Mouse (Mus musculus) lung, embryonic 16.5 days (tissue): ENCODE measurements around the gene R3hdm2. TPM values are rescaled to one million over a fixed set of nuclear protein-coding genes. Genes with fewer than 3 reads are reported as not detected.

Experiments used
- ATAC-seq: fragments of 200-750 bp; cut with Nextera tagmentation; 2 replicates; pipeline ENCODE4 v1.8.0; 2017; ENCODE audit warnings: low read depth, mild to moderate bottlenecking, moderate library complexity
- H3K27ac ChIP-seq: fragments of 300-500 bp; sonication (generic); 2 replicates; pipeline ENCODE4 v1.5.1; 2014; ENCODE audit warnings: mild to moderate bottlenecking, control low read depth, low read length
- H3K27me3 ChIP-seq: fragments of 300-500 bp; sonication (generic); 2 replicates; pipeline ENCODE4 v1.6.1; 2014; ENCODE audit warnings: low read depth, low read length, mixed read lengths; ENCODE audit not compliant: control insufficient read depth, insufficient read depth
- H3K36me3 ChIP-seq: fragments of 300-500 bp; sonication (generic); 2 replicates; pipeline ENCODE4 v1.6.1; 2014; ENCODE audit warnings: low read length; ENCODE audit not compliant: control insufficient read depth, insufficient read depth
- H3K4me1 ChIP-seq: fragments of 300-500 bp; sonication (generic); replicated peaks from 2 replicates; pipeline ENCODE4 v1.6.1; 2014; ENCODE audit warnings: low read length, mixed read lengths; ENCODE audit not compliant: control insufficient read depth, insufficient read depth
- H3K4me2 ChIP-seq: fragments of 300-500 bp; sonication (generic); 2 replicates; pipeline ENCODE4 v1.6.1; 2014; ENCODE audit warnings: low read depth, low read length, control low read depth
- H3K4me3 ChIP-seq: fragments of 300-500 bp; sonication (generic); 2 replicates; pipeline ENCODE4 v1.5.1; 2014; ENCODE audit warnings: mild to moderate bottlenecking, low read length, control low read depth
- H3K9ac ChIP-seq: fragments of 300-500 bp; sonication (generic); 2 replicates; pipeline ENCODE4 v1.6.1; 2014; ENCODE audit warnings: low read length, control low read depth
- H3K9me3 ChIP-seq: fragments of 300-500 bp; sonication (generic); 2 replicates; pipeline ENCODE4 v1.6.1; 2016; ENCODE audit warnings: low read length; ENCODE audit not compliant: control insufficient read depth
- WGBS: fragments of 180-500 bp; shearing (Covaris S2); extraction: QIAGEN DNeasy Blood & Tissue Kit; methylation state at CpG from one replicate; pipeline ENCODE4 v1.1.7; 2014; 5-methylcytosine and 5-hydroxymethylcytosine counted together
- polyA plus RNA-seq: library from polyadenylated mRNA; unstranded; fragments of >200 nt; fragmentation: Nextera tagmentation; extraction: Ambion mirVana; gene quantifications from 2 replicates; pipeline ENCODE4 v1.2.1, GENCODE M21; 2015

R3hdm2 gene
- polyA plus RNA-seq, 1 experiment from 2014 or later, result 22.2 TPM

DNA sequence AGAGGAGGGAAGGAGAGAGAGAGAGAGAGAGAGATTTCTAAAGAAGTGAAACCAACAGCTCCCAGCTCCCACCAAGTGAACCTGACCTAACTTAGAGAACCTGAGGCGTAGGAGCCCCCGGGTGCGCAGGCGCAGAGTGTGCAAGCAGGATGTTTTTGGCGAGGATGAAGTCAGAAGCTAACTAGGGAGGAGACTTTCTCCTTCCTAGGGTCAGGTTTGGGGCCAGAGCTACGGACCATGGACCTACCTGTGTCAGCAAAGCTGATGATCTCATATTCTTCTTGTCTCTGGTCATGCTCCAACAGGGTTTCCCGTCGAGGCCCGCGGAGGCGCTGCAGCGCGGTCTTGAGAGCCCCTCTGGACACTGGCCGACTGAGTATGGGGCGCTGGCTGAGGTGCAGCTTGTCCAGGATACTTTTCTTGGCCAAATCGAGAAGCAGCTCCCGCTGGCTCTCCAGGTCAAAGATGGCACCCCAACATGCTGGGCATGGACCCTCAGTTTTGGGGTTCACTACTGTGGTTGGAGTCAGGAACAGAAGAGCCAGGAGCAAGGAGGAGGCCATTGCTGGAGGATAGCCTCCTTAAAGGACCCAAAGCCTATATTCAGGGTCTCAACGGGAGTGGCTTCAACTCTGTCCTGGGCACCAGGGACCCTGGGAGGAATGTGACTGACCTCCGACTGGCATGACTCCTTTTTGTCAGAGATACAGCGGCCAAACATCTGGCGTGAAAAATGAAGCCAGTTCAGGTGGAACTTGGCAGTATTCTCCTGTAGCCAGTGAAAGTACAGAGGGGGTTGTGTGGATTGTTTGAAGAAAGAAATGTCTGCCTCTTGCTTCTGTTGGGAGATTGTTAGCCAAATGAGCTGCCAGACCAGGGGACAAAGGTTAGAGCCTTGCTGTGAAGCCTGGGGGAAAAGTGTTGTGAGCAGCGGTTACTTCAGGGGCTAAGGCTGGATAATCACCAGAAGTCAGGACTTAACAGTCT, 10.0 kb upstream of the R3hdm2 start, which contains the start of gene Inhbc:
TSS of gene Inhbc (minus strand) at position 598 of the 987 bp plus-strand sequence.
- no peak within 1 kb of the TSS for H3K27ac ChIP-seq
- no peak within 1 kb of the TSS for H3K4me2 ChIP-seq
- H3K36me3 ChIP-seq, result no peaks in the 10 kb centered on the region
- no peak within 1 kb of the TSS for H3K9ac ChIP-seq
- no peaks in the 10 kb centered on the region for H3K4me1 ChIP-seq
- no peaks in the 10 kb centered on the region for H3K27me3 ChIP-seq
- H3K9me3 ChIP-seq, result no peaks in the 10 kb centered on the region
- WGBS, result 65% methylated on average over 22 of the region's 22 CpGs
- no peak within 1 kb of the TSS for H3K4me3 ChIP-seq
- ATAC-seq, result no peak

DNA sequence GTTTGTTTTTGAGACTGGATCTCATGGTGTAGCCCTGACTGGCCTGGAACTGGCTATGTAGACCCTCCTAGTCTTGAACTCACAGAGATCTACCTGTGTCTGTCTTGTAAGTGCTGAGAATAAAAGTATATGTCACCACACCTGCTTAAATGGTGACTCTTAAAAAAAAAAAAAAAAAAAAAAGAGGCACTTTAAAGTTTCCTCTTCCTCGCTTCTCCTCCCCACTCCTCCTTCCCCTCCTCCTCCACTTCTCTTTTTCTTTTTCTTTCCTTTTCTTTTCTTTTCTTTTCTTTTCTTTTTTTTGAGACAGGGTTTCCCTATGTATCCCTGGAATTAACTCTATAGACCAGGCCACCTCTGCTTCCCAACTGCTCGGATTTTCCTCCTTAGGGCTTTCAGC, 9.1 kb upstream of the R3hdm2 start:
- no peak for ATAC-seq
- Histone ChIP-seq H3K36me3 (no peaks in the 10 kb centered on the region), H3K4me1 (no peaks in the 10 kb centered on the region), H3K27me3 (no peaks in the 10 kb centered on the region), H3K9me3 (no peaks in the 10 kb centered on the region), H3K27ac (no peak overlapping the region), H3K4me3 (no peak overlapping the region), H3K4me2 (no peak overlapping the region), H3K9ac (no peak overlapping the region)
- WGBS, result 64% methylated on average over 2 of the region's 2 CpGs

- Histone ChIP-seq H3K36me3 (no peaks in the 10 kb centered on the region), H3K27ac (no peak overlapping the region), H3K4me3 (no peak overlapping the region), H3K27me3 (no peaks in the 10 kb centered on the region), H3K4me1 (peaks cover 5% of the 10 kb centered on the region), H3K4me2 (no peak overlapping the region), H3K9ac (no peak overlapping the region), H3K9me3 (no peaks in the 10 kb centered on the region)
- no peak for ATAC-seq
- WGBS, result 53% methylated on average over 3 of the region's 3 CpGs
Measured at GRCm38 (mm10) chr10:127377700-127378099, 2.4 kb upstream of the R3hdm2 start.

GRCm38 (mm10) chr10:127379654-127380053, 473 bp upstream of the R3hdm2 start:
- peak overlapping the region; percentile 88 for H3K9ac ChIP-seq
- 81% methylated on average over 8 of the region's 8 CpGs for WGBS

DNA sequence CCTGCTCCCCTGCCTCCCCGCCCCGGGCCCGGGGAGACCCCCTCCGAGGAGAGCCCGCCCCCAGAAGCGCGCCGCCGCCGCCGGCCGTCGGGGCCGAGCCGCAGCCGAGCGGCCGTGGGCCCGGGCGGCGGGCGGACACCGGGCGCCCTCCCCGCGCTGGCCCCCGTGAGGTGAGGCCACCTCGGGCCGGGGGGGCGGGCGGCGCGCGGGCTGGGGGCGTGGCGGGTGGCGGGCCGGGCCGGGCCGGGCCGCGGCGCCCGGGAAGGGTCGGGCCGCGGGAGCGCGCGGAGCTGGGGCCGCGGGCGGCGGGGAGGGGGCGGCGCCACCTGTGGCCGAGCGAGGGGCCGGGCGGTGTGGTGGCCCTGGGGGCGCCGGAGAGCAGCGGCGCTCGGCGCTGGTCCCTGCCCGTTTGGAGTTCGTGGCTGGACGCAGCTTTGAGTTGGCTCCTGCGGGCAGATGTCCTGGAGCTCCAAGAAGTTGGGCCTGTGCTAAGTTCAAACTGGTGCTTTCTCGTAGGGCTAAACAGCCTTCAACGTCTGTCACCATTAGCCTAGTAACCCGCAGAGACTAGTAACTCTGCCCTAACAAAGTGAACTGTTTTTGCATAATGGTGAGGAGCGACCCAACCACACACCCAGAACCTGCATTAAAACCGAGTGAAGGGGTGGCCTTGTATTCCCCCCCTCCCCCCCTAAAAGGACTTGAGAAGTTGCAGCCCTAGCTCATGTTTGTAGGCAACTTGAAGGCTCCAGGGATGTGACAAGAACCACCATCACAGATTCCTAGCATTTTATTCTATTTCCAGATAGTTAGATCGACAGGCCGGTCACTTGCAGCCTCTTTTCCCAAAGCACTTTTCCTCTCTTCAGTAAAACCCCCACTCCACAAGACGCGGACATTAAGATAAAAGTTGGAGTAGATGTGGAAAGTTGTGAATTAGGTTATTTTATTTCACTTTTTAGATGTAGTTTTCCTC, 928 bp downstream of the R3hdm2 start:
- Histone ChIP-seq H3K9me3 (no peaks in the 10 kb centered on the region), H3K4me1 (peaks cover 5% of the 10 kb centered on the region), H3K27me3 (no peaks in the 10 kb centered on the region), H3K4me3 (peak overlapping the region; percentile 66), H3K36me3 (no peaks in the 10 kb centered on the region), H3K27ac (peak overlapping the region; percentile 96), H3K4me2 (peak overlapping the region; percentile 71), H3K9ac (peak overlapping the region; percentile 88)
- WGBS, result under 1% methylated on average over 27 of the region's 79 CpGs
- peak; percentile 91 for ATAC-seq

More at GRCm38 (mm10) chr10:127379654-127380053, 473 bp upstream of the R3hdm2 start:
- no peaks in the 10 kb centered on the region for H3K27me3 ChIP-seq
- H3K27ac ChIP-seq, result no peak overlapping the region
- H3K4me2 ChIP-seq, result peak overlapping the region; percentile 77
- peaks cover 5% of the 10 kb centered on the region for H3K4me1 ChIP-seq
- no peak for ATAC-seq
- peak overlapping the region; percentile 66 for H3K4me3 ChIP-seq
- no peaks in the 10 kb centered on the region for H3K9me3 ChIP-seq
- H3K36me3 ChIP-seq, result no peaks in the 10 kb centered on the region

DNA sequence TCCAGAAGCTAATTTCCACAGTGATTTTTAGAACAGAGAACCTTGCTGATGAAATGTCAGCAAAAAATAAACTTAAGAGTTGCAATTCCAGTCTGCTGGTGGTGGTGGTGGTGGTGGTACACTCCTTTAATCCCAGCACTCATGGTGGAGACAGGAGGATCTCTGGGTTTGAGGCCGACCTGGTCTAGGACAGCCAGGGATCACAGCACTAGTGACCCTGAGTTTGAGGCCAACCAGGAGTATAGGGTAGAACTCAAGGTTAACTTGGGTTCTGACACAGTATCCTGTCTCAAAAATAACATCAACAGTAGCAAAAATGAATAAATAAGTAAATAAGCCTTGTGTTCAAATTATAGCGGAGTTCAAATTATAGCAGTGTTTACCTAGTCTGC, 1.6 kb downstream of the R3hdm2 start:
- Histone ChIP-seq H3K9me3 (no peaks in the 10 kb centered on the region), H3K4me2 (peak overlapping the region; percentile 71), H3K27me3 (no peaks in the 10 kb centered on the region), H3K4me1 (peaks cover 5% of the 10 kb centered on the region), H3K9ac (peak overlapping the region; percentile 88), H3K27ac (peak overlapping the region; percentile 96), H3K36me3 (no peaks in the 10 kb centered on the region), H3K4me3 (peak overlapping the region; percentile 66)
- WGBS, result 41% methylated on average over 2 of the region's 2 CpGs
- ATAC-seq, result no peak

- no peak overlapping the region for H3K4me2 ChIP-seq
- H3K9ac ChIP-seq, result no peak overlapping the region
- H3K9me3 ChIP-seq, result no peaks in the 10 kb centered on the region
- H3K4me1 ChIP-seq, result no peaks in the 10 kb centered on the region
- 74% methylated on average over 6 of the region's 6 CpGs for WGBS
- ATAC-seq, result no peak
- H3K4me3 ChIP-seq, result no peak overlapping the region
- peaks cover 5% of the 10 kb centered on the region; the same call in 1 of the 2 replicates for H3K36me3 ChIP-seq
- no peak overlapping the region for H3K27ac ChIP-seq
- H3K27me3 ChIP-seq, result no peaks in the 10 kb centered on the region
Measured at GRCm38 (mm10) chr10:127391774-127392173, 11.6 kb downstream of the R3hdm2 start.

GRCm38 (mm10) chr10:127404701-127405100, 24.6 kb downstream of the R3hdm2 start:
- Histone ChIP-seq H3K27ac (no peak overlapping the region), H3K4me3 (no peak overlapping the region)
- 95% methylated on average over 3 of the region's 3 CpGs for WGBS

More at GRCm38 (mm10) chr10:127404701-127405100, 24.6 kb downstream of the R3hdm2 start:
- H3K27me3 ChIP-seq, result no peaks in the 10 kb centered on the region
- no peaks in the 10 kb centered on the region for H3K4me1 ChIP-seq
- no peak overlapping the region for H3K9ac ChIP-seq
- H3K36me3 ChIP-seq, result peaks cover 15% of the 10 kb centered on the region
- no peak overlapping the region for H3K4me2 ChIP-seq
- ATAC-seq, result no peak
- no peaks in the 10 kb centered on the region for H3K9me3 ChIP-seq
